Mouse (Mus musculus): ENCODE measurements around the gene Eif3l. TPM values are rescaled to one million over a fixed set of nuclear protein-coding genes. Genes with fewer than 3 reads are reported as not detected.
A peak's percentile ranks its signal among the peaks of the same experiment; 100 is the strongest.

The Eif3l gene
- polyA plus RNA-seq, 1 experiment, result 172 TPM

DNA sequence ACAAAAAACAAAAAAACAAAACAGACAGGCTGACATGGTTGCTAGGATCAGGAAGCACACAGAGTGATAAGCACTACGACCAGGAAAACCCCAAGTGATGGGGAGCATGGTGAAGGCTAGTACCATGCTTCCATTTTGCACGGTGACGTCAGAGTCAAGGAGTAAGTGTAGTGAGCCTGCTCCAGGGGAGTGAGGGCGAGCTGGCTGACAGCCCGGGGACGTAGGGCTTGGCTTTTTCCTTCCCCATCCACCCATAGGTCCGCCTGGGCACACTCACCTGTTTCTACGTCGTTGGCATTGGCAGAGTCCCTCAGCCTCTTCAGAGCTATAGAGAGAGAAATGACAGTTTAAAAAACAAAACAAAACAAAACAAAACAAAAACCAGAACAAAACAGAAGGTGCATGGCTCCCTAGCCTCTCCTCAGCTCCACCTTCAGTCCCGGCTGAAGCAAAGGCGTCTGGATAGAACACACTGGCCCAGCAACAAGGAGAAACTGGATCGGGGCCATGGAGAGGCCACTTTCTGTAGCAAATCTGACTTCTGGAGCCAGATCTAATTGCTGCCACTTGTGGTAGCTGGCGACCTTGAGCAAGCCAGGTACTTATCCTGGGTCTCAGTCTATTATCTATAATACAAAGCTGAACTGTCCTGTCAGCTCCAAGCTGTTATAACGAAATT is 14.0 kb upstream of the Eif3l start:
- peak overlapping the region; percentile 18 for H3K27ac ChIP-seq (ENCODE audit: insufficient read depth, low read depth, low read length)
- peaks cover 1% of the 10 kb centered on the region; the same call in 1 of the 2 replicates for H3K36me3 ChIP-seq (ENCODE audit: control insufficient read depth, insufficient read depth, low read length)
- peaks cover 5% of the 10 kb centered on the region; the same call in 1 of the 2 replicates for H3K4me1 ChIP-seq (ENCODE audit: control insufficient read depth, insufficient read depth, low read length)
- H3K27me3 ChIP-seq (replicated peaks; ENCODE audit: control insufficient read depth, insufficient read depth, low read length), result no peaks in the 10 kb centered on the region
- WGBS, result 60% methylated on average over 14 of the region's 14 CpGs
- no peak for TF ChIP-seq POLR2A (IDR thresholded peaks at IDR 0.05; ENCODE audit: low read depth, low read length)
- no peak for TF ChIP-seq CTCF (conservative IDR thresholded peaks at IDR 0.05; ENCODE audit: insufficient read depth, insufficient read length, low read depth, low read length)
- DNase-seq, result peak; percentile 41
- no peak overlapping the region for H3K4me3 ChIP-seq (ENCODE audit: insufficient read depth, low read depth, low read length)

DNA sequence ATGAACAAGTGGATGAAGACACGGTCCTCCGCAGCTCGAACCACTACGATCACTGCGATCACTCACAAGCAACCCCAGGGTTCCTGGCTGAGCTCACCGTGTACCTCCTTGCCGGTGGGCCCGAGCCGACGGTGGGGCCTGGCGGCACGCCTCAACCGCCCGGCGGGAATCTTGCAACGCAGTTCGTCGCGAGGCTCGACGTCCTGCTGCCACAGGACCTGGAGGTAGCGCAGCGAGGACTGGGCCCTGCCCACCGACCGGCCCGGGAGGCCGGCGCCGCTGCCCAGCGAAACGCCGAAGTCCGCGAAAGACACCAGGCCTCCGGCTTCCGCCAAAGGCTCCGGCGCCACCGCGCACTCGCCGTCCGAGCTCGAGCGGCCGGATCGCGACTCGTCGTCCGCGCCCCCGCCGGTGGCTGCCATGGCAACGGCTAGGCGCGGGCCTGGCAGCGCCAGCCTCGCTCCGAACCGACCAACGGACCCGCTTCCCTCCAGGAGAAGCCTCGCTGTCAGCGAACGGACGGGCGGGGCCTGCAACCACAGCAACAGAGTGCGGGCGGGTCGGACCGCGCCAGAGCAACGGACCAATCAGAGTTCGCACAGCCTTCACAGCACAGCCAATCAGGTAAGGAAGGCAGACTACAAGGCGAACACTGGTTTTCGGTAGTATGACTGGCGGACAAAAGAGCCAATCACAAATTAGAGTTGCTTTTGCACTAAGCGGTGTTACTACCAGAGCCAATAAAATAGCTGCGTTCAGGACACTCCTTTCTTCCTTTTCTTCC is 12.4 kb upstream of the Eif3l start, which contains the start of gene Ankrd54:
Gene Ankrd54, minus strand, starts transcription at position 518 of the 784 bp plus-strand sequence.
- Histone ChIP-seq H3K4me1 (ENCODE audit: control insufficient read depth, insufficient read depth, low read length) (peaks cover 5% of the 10 kb centered on the region; the same call in 1 of the 2 replicates), H3K36me3 (ENCODE audit: control insufficient read depth, insufficient read depth, low read length) (no peaks in the 10 kb centered on the region; the same call in 1 of the 2 replicates), H3K27ac (ENCODE audit: insufficient read depth, low read depth, low read length) (peak within 1 kb of the TSS; percentile 55), H3K27me3 (replicated peaks; ENCODE audit: control insufficient read depth, insufficient read depth, low read length) (no peaks in the 10 kb centered on the region), H3K4me3 (ENCODE audit: insufficient read depth, low read depth, low read length) (peak within 1 kb of the TSS; percentile 78)
- peak; percentile 100 for DNase-seq
- WGBS, result under 1% methylated on average over 80 of the region's 80 CpGs
- TF ChIP-seq CTCF (conservative IDR thresholded peaks at IDR 0.05; ENCODE audit: insufficient read depth, insufficient read length, low read depth, low read length), result no peak
- TF ChIP-seq POLR2A (IDR thresholded peaks at IDR 0.05; ENCODE audit: low read depth, low read length), result peak; percentile 81

DNA sequence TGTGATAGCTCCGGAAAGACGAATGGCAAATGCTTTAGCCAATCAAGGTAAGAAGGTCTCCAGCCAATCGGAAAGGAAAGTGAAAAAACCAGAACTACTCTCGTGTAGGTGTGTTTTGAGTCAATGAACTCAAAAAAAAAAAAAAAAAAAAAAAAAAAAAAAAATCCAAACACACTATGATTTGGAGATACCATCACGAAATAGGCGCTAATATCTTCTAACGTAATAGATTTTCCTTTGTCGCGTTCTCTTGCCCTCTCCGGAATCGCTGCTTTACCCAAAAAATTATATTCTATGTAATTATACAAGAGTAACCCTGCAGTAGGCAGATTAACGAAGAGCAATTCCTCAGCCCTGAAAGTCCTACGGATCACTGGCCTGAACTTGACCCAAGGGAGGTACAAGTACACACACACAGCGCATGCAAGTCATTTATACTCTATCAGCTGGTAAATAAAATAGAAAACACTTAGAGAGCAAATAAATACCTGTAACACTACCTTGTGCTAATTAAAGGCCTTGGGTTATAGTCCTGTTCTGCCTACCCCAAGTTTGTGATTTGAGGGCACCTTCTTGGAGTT is 11.7 kb upstream of the Eif3l start:
- peak overlapping the region; percentile 36 for H3K27ac ChIP-seq (ENCODE audit: insufficient read depth, low read depth, low read length)

DNA sequence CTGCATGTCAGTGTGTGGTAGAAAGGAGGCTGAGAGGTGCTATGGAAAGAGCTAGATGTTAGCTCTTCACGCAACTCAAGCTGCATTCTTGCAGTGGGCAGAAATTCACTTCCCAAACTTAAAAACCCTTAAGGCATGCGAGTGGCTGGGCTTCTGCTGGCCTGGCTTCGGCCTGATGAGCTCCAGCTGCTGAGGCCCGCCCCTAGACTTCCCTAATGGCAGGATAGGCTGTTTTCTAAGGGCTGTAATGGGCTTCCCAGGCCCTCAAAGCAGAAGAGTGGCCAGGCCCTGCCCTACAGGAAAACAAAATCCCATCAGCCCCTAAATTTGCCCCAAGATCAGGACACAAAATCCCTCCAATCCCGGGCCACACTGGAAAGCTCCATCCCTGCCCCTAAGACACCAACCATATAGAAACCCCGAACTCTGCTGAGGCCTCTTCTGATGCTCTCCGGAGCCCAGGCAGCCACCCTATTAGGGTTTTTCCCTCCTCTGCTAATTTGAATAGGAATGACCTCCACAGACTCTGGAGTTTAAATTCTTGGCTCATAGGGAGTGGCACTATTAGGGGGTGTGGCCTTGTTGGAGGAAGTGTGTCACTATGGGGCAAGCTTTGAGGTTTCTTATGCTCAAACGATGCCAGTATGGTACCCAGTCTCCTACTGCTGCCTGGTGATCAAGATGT is 9.8 kb upstream of the Eif3l start:
- DNase-seq, result no peak
- Histone ChIP-seq H3K27ac (ENCODE audit: insufficient read depth, low read depth, low read length) (no peak overlapping the region), H3K27me3 (replicated peaks; ENCODE audit: control insufficient read depth, insufficient read depth, low read length) (no peaks in the 10 kb centered on the region), H3K36me3 (ENCODE audit: control insufficient read depth, insufficient read depth, low read length) (no peaks in the 10 kb centered on the region), H3K4me3 (ENCODE audit: insufficient read depth, low read depth, low read length) (no peak overlapping the region), H3K4me1 (ENCODE audit: control insufficient read depth, insufficient read depth, low read length) (peaks cover 5% of the 10 kb centered on the region; the same call in 1 of the 2 replicates)
- no peak for TF ChIP-seq POLR2A (IDR thresholded peaks at IDR 0.05; ENCODE audit: low read depth, low read length)
- no peak for TF ChIP-seq CTCF (conservative IDR thresholded peaks at IDR 0.05; ENCODE audit: insufficient read depth, insufficient read length, low read depth, low read length)
- 42% methylated on average over 8 of the region's 8 CpGs for WGBS

More for the DNA sequence above, 11.7 kb upstream of the Eif3l start:
- Histone ChIP-seq H3K4me1 (ENCODE audit: control insufficient read depth, insufficient read depth, low read length) (peaks cover 5% of the 10 kb centered on the region; the same call in 1 of the 2 replicates), H3K36me3 (ENCODE audit: control insufficient read depth, insufficient read depth, low read length) (no peaks in the 10 kb centered on the region; the same call in 1 of the 2 replicates), H3K4me3 (ENCODE audit: insufficient read depth, low read depth, low read length) (no peak overlapping the region), H3K27me3 (replicated peaks; ENCODE audit: control insufficient read depth, insufficient read depth, low read length) (no peaks in the 10 kb centered on the region)
- DNase-seq, result no peak
- 3% methylated on average over 14 of the region's 14 CpGs for WGBS
- TF ChIP-seq POLR2A (IDR thresholded peaks at IDR 0.05; ENCODE audit: low read depth, low read length) (no peak), CTCF (conservative IDR thresholded peaks at IDR 0.05; ENCODE audit: insufficient read depth, insufficient read length, low read depth, low read length) (no peak)

DNA sequence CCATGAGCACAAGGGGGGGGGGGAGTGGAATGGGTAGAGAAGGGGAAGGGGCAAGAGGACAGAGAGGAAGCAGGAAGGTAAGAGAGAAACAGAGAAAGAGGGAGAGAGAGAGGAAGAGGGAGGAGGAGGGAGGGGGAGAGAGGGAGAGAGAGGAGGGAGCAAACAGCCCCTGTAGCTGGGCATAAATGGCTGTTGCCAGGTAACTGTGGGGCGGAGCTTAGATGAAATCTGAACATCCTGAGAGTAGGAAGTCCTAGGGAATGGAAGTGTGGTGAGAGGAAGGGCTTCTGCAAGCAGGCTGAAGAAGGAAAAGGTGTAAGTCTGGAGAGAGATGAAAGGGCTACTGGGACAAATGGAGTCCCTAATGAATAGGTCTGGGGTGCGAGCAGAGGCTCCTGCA is 8.7 kb upstream of the Eif3l start:
- Histone ChIP-seq H3K27me3 (replicated peaks; ENCODE audit: control insufficient read depth, insufficient read depth, low read length) (no peaks in the 10 kb centered on the region), H3K4me3 (ENCODE audit: insufficient read depth, low read depth, low read length) (no peak overlapping the region), H3K4me1 (ENCODE audit: control insufficient read depth, insufficient read depth, low read length) (peaks cover 5% of the 10 kb centered on the region; the same call in 1 of the 2 replicates), H3K36me3 (ENCODE audit: control insufficient read depth, insufficient read depth, low read length) (no peaks in the 10 kb centered on the region), H3K27ac (ENCODE audit: insufficient read depth, low read depth, low read length) (no peak overlapping the region)
- no peak for TF ChIP-seq POLR2A (IDR thresholded peaks at IDR 0.05; ENCODE audit: low read depth, low read length)
- 55% methylated on average over 2 of the region's 2 CpGs for WGBS
- DNase-seq, result peak; percentile 41

DNA sequence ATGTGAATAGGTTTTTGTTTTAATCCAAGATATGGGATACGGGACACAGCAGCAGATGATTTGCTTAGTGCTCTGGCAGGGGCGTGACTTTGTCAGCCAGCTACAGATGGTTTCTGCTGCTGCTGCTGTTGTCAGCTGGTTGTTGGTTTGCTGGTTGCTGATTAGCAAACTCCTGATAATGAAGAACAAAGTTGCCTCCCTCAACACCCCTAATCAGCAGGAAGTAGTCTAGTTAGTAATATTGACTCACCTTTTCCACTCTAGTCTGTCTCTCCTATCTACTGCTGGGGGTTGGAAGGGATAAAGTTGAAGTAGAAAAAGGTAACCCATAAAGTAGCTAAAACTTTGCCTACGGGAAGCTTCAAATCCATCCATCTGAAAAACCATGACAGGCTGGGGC is 7.3 kb upstream of the Eif3l start:
- Histone ChIP-seq H3K27ac (ENCODE audit: insufficient read depth, low read depth, low read length) (no peak overlapping the region), H3K4me3 (ENCODE audit: insufficient read depth, low read depth, low read length) (no peak overlapping the region), H3K27me3 (replicated peaks; ENCODE audit: control insufficient read depth, insufficient read depth, low read length) (no peaks in the 10 kb centered on the region), H3K36me3 (ENCODE audit: control insufficient read depth, insufficient read depth, low read length) (no peaks in the 10 kb centered on the region), H3K4me1 (ENCODE audit: control insufficient read depth, insufficient read depth, low read length) (peaks cover 5% of the 10 kb centered on the region; the same call in 1 of the 2 replicates)
- 65% methylated on average over 3 of the region's 3 CpGs for WGBS
- no peak for TF ChIP-seq POLR2A (IDR thresholded peaks at IDR 0.05; ENCODE audit: low read depth, low read length)
- TF ChIP-seq CTCF (conservative IDR thresholded peaks at IDR 0.05; ENCODE audit: insufficient read depth, insufficient read length, low read depth, low read length), result no peak
- no peak for DNase-seq

Data from kidney, adult 2 months (tissue).